Mouse (Mus musculus): ENCODE measurements around the gene Bri3bp. TPM values are rescaled to one million over a fixed set of nuclear protein-coding genes. Genes with fewer than 3 reads are reported as not detected.

The Bri3bp gene
- total and polyA plus RNA-seq, 2 experiments from 2014 or later, result 48.4 to 83.3 TPM

DNA sequence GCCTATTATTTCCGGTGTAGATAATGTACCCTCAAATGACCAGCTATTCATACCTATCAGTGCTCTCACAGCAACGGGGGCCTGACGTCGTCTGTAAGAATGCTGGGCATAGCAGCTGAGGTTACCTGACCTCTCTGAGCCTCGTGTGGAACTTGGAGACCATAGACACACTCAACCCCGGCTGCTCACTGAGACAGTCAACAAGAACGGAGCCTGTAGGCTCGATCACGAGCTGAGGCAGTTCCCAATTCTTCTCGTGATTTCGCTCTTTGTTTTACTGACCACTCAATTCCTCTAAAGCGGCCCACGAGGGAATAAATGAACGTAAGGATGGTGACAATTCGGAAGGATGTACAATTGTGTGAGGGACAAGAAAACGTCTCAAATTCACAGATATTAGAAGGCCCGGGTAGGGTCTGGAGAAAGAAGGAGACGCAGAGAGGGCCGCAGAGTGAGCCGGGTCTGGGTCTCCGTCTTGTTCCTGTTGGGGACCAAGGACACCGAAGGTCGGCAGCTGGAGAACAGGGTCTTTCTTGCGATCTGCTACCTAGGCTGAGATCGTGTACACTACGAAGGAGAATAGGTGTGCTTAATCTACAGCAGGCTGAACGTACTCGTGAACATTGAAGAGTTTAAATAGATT, 36.3 kb upstream of the Bri3bp start:
- H3K4me2 ChIP-seq (ENCODE audit: low read depth), result peak overlapping the region; percentile 57

DNA sequence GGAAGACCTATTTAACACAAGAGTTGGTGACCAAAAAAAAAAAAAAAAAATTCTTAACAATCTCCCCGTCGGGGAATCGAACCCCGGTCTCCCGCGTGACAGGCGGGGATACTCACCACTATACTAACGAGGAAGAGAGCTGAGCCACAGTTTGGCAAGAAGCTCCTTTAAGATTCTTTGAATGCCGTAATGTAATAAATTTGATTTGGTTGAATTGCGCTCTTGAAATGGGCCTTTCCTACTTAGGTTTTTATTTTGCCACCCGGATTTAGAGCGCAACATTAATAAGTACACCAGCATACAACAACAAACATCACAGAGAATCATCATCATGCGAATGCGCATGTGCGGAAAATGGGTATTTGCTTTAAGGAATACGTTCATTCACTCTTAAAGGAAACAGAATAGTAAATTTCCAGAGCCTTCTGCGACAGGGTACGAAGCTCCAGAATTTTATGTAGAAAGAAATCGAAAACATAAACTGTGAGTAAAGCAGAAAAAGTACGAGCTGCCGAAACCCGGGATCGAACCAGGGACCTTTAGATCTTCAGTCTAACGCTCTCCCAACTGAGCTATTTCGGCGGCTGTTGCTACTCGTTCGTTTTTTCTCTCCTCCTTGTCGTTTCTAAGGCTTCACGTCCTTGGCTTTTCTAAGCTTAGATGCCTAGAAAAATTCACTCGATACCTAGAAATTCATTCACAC, 35.7 kb upstream of the Bri3bp start:
- H3K36me3 ChIP-seq (ENCODE audit: insufficient read depth), result no peaks in the 10 kb centered on the region
- peaks cover 10% of the 10 kb centered on the region; the same call in 1 of the 2 replicates for H3K4me1 ChIP-seq (ENCODE audit: insufficient read depth)
- TF ChIP-seq CTCF (IDR thresholded peaks at IDR 0.05; ENCODE audit: low read depth), result no peak
- peak overlapping the region; percentile 46 for H3K4me3 ChIP-seq (ENCODE audit: low read depth, low read length)
- H3K9ac ChIP-seq, result peak overlapping the region; percentile 77
- peak overlapping the region; percentile 92 for H3K27ac ChIP-seq (ENCODE audit: low read depth, low read length)
- peak; percentile 98 for DNase-seq
- WGBS, result 2% methylated on average over 31 of the region's 31 CpGs
- no peaks in the 10 kb centered on the region for H3K9me3 ChIP-seq (ENCODE audit: low read length)
- no peaks in the 10 kb centered on the region for H3K27me3 ChIP-seq (ENCODE audit: insufficient read depth, low read length)
- ATAC-seq, result peak; percentile 79
- H3K4me2 ChIP-seq (ENCODE audit: low read depth), result peak overlapping the region; percentile 83

More for the DNA sequence above, 36.3 kb upstream of the Bri3bp start:
- H3K9ac ChIP-seq, result peak overlapping the region; percentile 77
- ATAC-seq, result peak; percentile 41
- DNase-seq, result no peak
- peak overlapping the region; percentile 92 for H3K27ac ChIP-seq (ENCODE audit: low read depth, low read length)
- WGBS, result 1% methylated on average over 28 of the region's 28 CpGs
- peaks cover 10% of the 10 kb centered on the region; the same call in 1 of the 2 replicates for H3K4me1 ChIP-seq (ENCODE audit: insufficient read depth)
- TF ChIP-seq CTCF (IDR thresholded peaks at IDR 0.05; ENCODE audit: low read depth), result no peak
- H3K9me3 ChIP-seq (ENCODE audit: low read length), result no peaks in the 10 kb centered on the region
- no peaks in the 10 kb centered on the region for H3K36me3 ChIP-seq (ENCODE audit: insufficient read depth)
- H3K27me3 ChIP-seq (ENCODE audit: insufficient read depth, low read length), result no peaks in the 10 kb centered on the region
- peak overlapping the region; percentile 46 for H3K4me3 ChIP-seq (ENCODE audit: low read depth, low read length)

DNA sequence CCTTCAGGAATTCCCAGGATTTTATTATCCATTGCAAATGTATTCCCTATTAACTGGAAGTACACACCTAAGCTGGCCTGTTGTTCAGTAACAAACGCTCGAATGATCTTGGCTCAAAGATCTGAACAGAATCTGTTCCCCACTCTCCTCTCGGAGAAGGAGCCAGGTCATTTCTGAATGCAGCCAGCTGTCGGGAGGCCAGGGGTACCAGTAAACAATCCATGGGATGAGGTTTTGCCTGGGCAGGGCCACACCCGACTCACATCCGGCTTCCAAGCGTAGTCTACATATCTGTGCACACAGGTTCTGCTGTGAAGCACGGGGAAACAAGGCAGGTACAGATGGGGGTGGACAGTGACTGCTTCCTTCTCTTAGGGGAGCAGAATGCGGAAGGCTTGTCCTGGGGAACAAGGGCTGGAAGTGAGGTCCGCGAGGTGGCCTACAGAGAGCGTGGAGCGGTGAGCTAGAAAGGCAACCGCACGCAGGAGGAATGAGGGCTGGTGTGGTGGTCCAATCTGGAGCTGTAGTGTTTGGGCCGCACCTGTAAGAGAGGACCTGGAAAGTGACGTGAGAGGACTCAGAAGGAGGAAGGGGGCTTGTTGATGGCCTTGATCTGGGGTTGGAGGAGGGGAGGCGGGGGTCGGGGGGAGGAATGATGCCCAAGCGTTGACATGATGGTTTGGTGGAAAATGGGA, 34.9 kb upstream of the Bri3bp start:
- 4% methylated on average over 20 of the region's 20 CpGs for WGBS
- DNase-seq (no peak), ATAC-seq (peak; percentile 27)
- H3K9ac ChIP-seq, result peak overlapping the region; percentile 77
- H3K4me1 ChIP-seq (ENCODE audit: insufficient read depth), result peaks cover 10% of the 10 kb centered on the region; the same call in 1 of the 2 replicates
- no peak for TF ChIP-seq CTCF (IDR thresholded peaks at IDR 0.05; ENCODE audit: low read depth)
- H3K4me2 ChIP-seq (ENCODE audit: low read depth), result peak overlapping the region; percentile 83
- H3K27ac ChIP-seq (ENCODE audit: low read depth, low read length), result peak overlapping the region; percentile 92
- peak overlapping the region; percentile 46 for H3K4me3 ChIP-seq (ENCODE audit: low read depth, low read length)
- H3K27me3 ChIP-seq (ENCODE audit: insufficient read depth, low read length), result no peaks in the 10 kb centered on the region
- H3K36me3 ChIP-seq (ENCODE audit: insufficient read depth), result no peaks in the 10 kb centered on the region
- H3K9me3 ChIP-seq (ENCODE audit: low read length), result no peaks in the 10 kb centered on the region

DNA sequence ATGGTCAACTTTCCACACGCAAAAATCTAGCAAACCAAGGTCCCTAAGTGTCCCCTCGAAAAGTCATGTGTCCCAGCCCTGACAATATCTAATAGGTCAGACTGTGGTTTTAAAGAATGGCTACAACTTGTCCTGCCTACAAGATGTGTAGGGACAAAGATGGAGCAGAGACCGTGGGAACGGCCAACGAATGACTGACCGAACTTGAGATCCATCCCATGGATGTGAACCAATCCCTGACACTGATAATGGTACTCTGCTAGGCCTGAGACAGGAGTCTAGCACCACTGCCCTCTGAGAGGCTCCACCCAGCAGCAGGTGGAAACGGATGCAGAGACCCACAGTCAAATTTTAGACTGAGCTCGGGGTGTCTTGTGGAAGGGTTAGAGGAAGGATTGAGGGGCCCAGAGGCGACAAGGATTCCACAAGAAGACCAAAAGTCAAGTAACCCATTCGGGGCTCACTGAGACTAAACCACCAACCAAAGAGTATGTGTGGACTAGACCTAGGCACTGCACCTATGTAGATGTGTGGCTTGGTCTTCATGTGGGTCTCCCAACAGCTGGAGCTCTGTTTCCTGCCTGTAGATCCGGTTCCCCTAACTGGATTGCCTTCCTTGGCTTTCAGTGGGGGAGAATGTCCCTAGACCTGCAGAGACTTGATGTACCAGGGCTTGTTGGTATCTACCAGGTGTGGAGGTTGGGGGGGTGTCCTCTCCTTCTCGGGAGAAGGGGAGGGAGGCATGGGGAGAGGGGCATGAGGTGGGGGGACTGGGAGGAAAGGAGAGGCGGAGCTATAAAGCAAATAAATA, 34.1 kb upstream of the Bri3bp start:
- ATAC-seq, result no peak
- Histone ChIP-seq H3K4me1 (ENCODE audit: insufficient read depth) (peaks cover 10% of the 10 kb centered on the region; the same call in 1 of the 2 replicates), H3K9me3 (ENCODE audit: low read length) (no peaks in the 10 kb centered on the region), H3K27ac (ENCODE audit: low read depth, low read length) (peak overlapping the region; percentile 92), H3K27me3 (ENCODE audit: insufficient read depth, low read length) (no peaks in the 10 kb centered on the region), H3K9ac (peak overlapping the region; percentile 77), H3K36me3 (ENCODE audit: insufficient read depth) (no peaks in the 10 kb centered on the region), H3K4me3 (ENCODE audit: low read depth, low read length) (peak overlapping the region; percentile 46), H3K4me2 (ENCODE audit: low read depth) (peak overlapping the region; percentile 83)
- no peak for TF ChIP-seq CTCF (IDR thresholded peaks at IDR 0.05; ENCODE audit: low read depth)
- DNase-seq, result no peak
- WGBS, result 58% methylated on average over 13 of the region's 13 CpGs

DNA sequence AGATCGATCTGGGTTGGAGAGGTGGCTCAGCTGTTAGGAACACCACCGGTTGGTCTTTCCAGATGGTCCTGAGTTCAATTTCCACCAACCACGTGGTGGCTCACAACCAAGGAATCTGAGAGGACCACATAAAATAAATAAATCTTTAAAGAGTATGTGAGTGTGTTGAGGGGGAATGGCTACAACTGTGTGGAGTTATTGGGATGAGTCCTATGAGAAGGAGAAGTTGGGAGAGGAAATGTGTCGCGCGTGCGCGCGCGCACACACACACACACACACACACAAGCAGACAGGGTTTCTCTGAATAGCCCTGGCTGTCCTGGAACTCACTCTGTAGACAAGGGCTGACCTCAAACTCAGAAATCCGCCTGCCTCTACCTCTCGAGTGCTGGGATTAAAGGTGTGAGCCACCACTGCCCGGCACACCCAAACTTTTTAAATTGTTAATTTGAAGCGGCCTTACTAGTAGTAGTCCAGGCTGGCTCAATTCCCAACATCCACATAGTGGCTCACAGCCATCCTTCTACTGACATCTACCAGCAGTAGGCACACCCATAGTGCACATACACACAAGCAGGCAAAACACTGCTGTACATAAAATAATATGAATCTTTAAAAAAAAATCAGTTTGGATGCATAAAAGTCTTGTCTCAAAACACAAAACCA, 33.3 kb upstream of the Bri3bp start:
- Histone ChIP-seq H3K27ac (ENCODE audit: low read depth, low read length) (no peak overlapping the region), H3K9ac (no peak overlapping the region), H3K36me3 (ENCODE audit: insufficient read depth) (peaks cover 1% of the 10 kb centered on the region; the same call in 1 of the 2 replicates), H3K9me3 (ENCODE audit: low read length) (no peaks in the 10 kb centered on the region), H3K4me2 (ENCODE audit: low read depth) (no peak overlapping the region), H3K4me3 (ENCODE audit: low read depth, low read length) (no peak overlapping the region), H3K27me3 (ENCODE audit: insufficient read depth, low read length) (no peaks in the 10 kb centered on the region), H3K4me1 (ENCODE audit: insufficient read depth) (peaks cover 10% of the 10 kb centered on the region; the same call in 1 of the 2 replicates)
- no peak for DNase-seq
- TF ChIP-seq CTCF (IDR thresholded peaks at IDR 0.05; ENCODE audit: low read depth), result no peak
- ATAC-seq, result no peak
- 66% methylated on average over 14 of the region's 14 CpGs for WGBS

DNA sequence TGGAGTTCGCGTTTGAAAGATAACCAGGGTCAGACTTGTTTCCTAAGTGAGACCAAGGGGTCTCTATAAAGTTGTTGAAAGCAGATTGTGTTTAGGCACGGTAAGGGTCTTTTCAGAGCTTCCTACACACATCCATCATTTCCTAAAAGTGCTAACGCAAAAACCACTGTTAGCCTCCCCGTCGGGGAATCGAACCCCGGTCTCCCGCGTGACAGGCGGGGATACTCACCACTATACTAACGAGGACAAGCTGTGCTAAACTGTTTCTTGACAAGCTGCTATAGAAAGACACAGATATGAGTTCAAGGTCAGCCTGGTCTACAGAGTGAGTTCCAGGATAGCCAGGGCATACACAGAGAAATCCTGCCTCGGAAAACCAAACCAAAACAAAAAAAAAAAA, 32.5 kb upstream of the Bri3bp start:
- no peak for TF ChIP-seq CTCF (IDR thresholded peaks at IDR 0.05; ENCODE audit: low read depth)
- H3K4me2 ChIP-seq (ENCODE audit: low read depth), result peak overlapping the region; percentile 35
- H3K4me1 ChIP-seq (ENCODE audit: insufficient read depth), result peaks cover 10% of the 10 kb centered on the region; the same call in 1 of the 2 replicates
- 2% methylated on average over 13 of the region's 13 CpGs for WGBS
- 0 out of 2 replicates have a peak overlapping the region, but pooled peaks have one; percentile 29 for H3K27ac ChIP-seq (ENCODE audit: low read depth, low read length)
- DNase-seq, result peak; percentile 92
- no peak overlapping the region for H3K9ac ChIP-seq
- peaks cover 9% of the 10 kb centered on the region for H3K36me3 ChIP-seq (ENCODE audit: insufficient read depth)
- H3K27me3 ChIP-seq (ENCODE audit: insufficient read depth, low read length), result no peaks in the 10 kb centered on the region
- H3K9me3 ChIP-seq (ENCODE audit: low read length), result no peaks in the 10 kb centered on the region
- H3K4me3 ChIP-seq (ENCODE audit: low read depth, low read length), result peak overlapping the region; percentile 29
- ATAC-seq, result peak; percentile 32
